Mouse (Mus musculus) liver, adult 2 months (tissue): ENCODE measurements around the gene Gm8882.
"Not testable (repeated sequence)": the region's sequence is repeated elsewhere in the genome, so short reads cannot be mapped to it uniquely, and the experiment has no call there.

ENCODE experiments used
- CTCF ChIP-seq: fragments of 200-500 bp; IDR thresholded peaks from 2 replicates; pipeline ENCODE4 v1.5.1; 2011; ENCODE audit warnings: low read depth, low read length, control low read depth
- POLR2A ChIP-seq: fragments of 200-500 bp; IDR thresholded peaks from 2 replicates; pipeline ENCODE4 v1.6.1; 2011; ENCODE audit warnings: low read length, control low read depth; ENCODE audit not compliant: insufficient read depth; ENCODE audit errors: extremely low read depth

- TF ChIP-seq POLR2A, CTCF: not testable (repeated sequence)
Observed at GRCm38 (mm10) chr6:132364034-132364433, at the start of gene Gm8882.
